Mouse (Mus musculus): ENCODE measurements at regions not wholly inside any gene's neighbourhood (a gene's known extent, or its start where the extent isn't known, plus 50 kb on each side); places are given as distances from the start of the nearest gene placed in this dataset.

GRCm38 (mm10) chr8:15271793-15272587 is 226.1 kb upstream of the BB014433 start:
- no peak for DNase-seq

GRCm38 (mm10) chr8:15270290-15270689 is 224.4 kb upstream of the BB014433 start:
- DNase-seq: peak; percentile 39

GRCm38 (mm10) chr8:15244770-15245485 is 199.1 kb upstream of the BB014433 start:
- DNase-seq: no peak

- no peak for DNase-seq
These were observed 189.5 kb upstream of the BB014433 start for GRCm38 (mm10) chr8:15235410-15235809.

GRCm38 (mm10) chr8:15233241-15233640 is 187.4 kb upstream of the BB014433 start:
- no peak for DNase-seq

GRCm38 (mm10) chr8:15230217-15230616 is 184.3 kb upstream of the BB014433 start:
- DNase-seq: no peak

- peak; percentile 13 for DNase-seq
These were observed 175.5 kb upstream of the BB014433 start for GRCm38 (mm10) chr8:15221211-15221912.

- DNase-seq: no peak
These were observed 164.1 kb upstream of the BB014433 start for GRCm38 (mm10) chr8:15209856-15210521.

GRCm38 (mm10) chr8:15201556-15201955 is 155.7 kb upstream of the BB014433 start:
- DNase-seq: no peak

- DNase-seq: no peak
These were observed 144.8 kb upstream of the BB014433 start for GRCm38 (mm10) chr8:15190708-15191107.

- no peak for DNase-seq
These were observed 143.3 kb upstream of the BB014433 start for GRCm38 (mm10) chr8:15189079-15189612.

Small RNA genes in the stretch of these regions (microRNA-seq; reads per million reads assigned to microRNA genes)
- gene Gm25255 (0 reads per million in 2 experiments), gene Gm25871 (0 reads per million in 2 experiments)

Data from adrenal gland, adult 2 months (tissue).